Mouse (Mus musculus): ENCODE measurements around the gene Casc4. TPM values are rescaled to one million over a fixed set of nuclear protein-coding genes. Genes with fewer than 3 reads are reported as not detected.
"Not testable (repeated sequence)": the region's sequence is repeated elsewhere in the genome, so short reads cannot be mapped to it uniquely, and the experiment has no call there.

Gene Casc4
- polyA plus RNA-seq, 1 experiment from 2014 or later, result 33.1 TPM

DNA sequence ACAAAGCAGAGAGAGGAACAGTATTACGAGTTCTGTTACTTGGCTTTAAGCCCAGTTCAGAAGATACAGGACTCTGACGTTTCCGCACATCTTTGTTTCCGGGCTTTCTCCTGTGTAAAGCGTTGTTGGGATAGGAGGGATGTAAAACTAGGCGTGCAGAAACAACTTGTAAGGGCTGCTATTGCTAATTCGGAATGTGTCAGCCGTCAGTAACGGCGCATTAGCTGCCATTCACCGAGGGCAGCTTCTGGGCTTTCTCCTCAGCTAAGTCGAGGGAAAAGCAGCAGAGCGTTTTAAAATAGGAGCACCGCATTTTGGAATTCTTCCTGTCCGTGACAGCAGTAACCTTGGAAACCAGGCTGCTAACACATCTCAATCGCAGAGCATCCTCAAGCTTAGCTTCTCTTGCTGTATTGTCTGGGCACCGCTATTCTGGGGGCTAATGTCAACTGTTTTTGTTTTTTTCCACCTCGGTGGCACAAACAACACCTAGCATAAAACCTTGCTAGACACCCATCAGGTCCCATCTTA, 634 bp upstream of the Casc4 start:
- peak overlapping the region; percentile 71 for H3K4me2 ChIP-seq
- H3K27ac ChIP-seq, result peak overlapping the region; percentile 90
- H3K9ac ChIP-seq, result peak overlapping the region; percentile 78
- peaks cover 33% of the 10 kb centered on the region for H3K4me1 ChIP-seq
- under 1% methylated on average over 18 of the region's 18 CpGs for WGBS
- no peaks in the 10 kb centered on the region for H3K36me3 ChIP-seq (replicated peaks)
- peak; percentile 63 for ATAC-seq (replicated peaks)
- peak overlapping the region; percentile 77 for H3K4me3 ChIP-seq
- peaks cover 45% of the 10 kb centered on the region for H3K27me3 ChIP-seq (replicated peaks)
- H3K9me3 ChIP-seq, result no peaks in the 10 kb centered on the region

DNA sequence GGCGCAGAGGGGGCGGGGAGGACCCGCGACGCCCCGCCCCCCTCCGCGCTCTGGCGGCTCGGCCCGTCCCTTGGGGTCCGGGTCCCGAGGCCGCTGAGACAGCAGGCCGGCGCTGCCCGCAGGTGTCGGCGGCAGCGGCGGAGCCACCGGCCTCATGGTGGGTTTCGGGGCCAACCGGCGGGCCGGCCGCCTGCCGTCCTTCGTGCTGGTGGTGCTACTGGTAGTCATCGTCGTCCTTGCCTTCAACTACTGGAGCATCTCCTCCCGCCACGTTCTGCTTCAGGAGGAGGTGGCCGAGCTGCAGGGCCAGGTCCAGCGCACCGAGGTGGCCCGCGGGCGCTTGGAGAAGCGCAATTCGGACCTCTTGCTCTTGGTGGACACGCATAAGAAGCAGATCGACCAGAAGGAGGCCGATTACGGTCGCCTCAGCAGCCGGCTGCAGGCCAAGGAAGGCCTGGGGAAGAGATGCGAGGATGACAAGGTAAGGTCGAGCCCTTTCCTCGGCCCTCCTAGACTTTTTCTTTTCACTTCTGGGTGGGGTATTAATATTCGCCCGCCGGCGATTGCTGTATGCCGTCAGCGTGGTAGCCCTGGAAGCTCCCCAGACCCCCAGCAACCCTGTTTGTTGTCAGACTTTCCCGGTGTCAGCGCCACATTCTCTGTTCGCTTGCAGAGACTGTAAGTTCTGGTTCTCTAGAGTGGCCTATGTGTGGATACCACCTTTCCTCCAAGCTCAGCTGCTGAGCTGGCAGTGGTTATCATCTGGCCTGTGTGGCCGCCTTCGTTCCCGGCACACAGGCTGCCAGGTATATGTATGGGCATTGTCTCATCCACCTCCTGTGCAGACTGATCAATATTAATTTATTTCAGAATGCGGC, 520 bp downstream of the Casc4 start:
- H3K4me1 ChIP-seq, result peaks cover 33% of the 10 kb centered on the region
- peak overlapping the region; percentile 71 for H3K4me2 ChIP-seq
- peak; percentile 78 for ATAC-seq (replicated peaks)
- peak overlapping the region; percentile 90 for H3K27ac ChIP-seq
- peak overlapping the region; percentile 78 for H3K9ac ChIP-seq
- no peaks in the 10 kb centered on the region for H3K36me3 ChIP-seq (replicated peaks)
- H3K9me3 ChIP-seq, result no peaks in the 10 kb centered on the region
- peak overlapping the region; percentile 77 for H3K4me3 ChIP-seq
- H3K27me3 ChIP-seq (replicated peaks), result peaks cover 34% of the 10 kb centered on the region
- WGBS, result under 1% methylated on average over 55 of the region's 63 CpGs

DNA sequence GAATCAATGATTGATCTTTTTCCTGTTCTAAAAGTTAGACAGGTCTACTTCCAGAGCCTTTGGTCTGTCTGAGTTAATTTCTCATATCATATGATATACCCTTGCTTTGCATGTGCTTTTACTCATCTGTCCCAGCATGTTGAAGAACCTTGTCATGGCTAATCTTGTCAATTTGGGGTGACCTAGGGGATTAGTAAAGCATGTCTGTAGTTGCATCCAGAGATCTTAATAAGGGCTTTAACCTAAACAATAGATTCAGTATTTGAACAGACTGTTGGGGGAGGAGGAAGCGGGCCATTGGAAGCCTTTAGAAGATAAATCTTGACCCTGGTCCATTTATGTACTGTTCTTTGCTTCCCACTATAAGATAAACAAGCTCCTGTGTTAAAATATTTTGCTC, 12.7 kb downstream of the Casc4 start:
- Histone ChIP-seq H3K9ac (no peak overlapping the region), H3K4me2 (no peak overlapping the region), H3K36me3 (replicated peaks) (no peaks in the 10 kb centered on the region), H3K27ac (no peak overlapping the region), H3K27me3 (replicated peaks) (no peaks in the 10 kb centered on the region), H3K4me3 (no peak overlapping the region), H3K9me3 (no peaks in the 10 kb centered on the region), H3K4me1 (no peaks in the 10 kb centered on the region)
- no peak for ATAC-seq (replicated peaks)
- WGBS, result 74% methylated on average over 1 of the region's 1 CpGs

DNA sequence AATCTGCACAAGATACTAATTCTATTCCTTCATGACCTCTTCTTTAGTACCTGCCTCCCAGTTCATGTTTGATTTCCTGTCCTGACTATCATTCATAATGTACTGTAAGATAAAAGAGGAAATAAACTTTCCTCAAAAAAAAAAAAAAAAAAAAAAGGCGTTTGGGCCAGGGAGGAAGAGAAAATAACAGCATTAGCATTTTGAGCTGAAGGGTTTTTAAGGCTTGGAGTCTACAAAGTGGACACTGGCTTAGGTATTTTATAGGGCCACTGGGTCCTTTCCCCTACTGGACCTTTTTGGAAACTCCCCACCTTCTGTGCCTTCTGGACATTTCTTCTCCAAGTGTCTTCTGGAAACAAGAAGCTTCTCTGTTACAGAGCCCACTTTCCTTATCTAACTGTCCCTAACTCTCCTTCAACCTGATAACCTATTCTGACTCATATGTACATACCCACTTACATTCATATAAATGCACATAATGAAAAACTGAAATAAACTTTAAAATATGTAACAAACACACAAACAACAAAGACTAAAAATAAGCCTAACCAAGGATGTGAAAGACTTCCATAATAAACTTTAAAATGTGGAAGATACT, 18.8 kb downstream of the Casc4 start:
- H3K9me3 ChIP-seq, result no peaks in the 10 kb centered on the region
- ATAC-seq (replicated peaks), result no peak
- H3K36me3 ChIP-seq (replicated peaks), result no peaks in the 10 kb centered on the region
- WGBS, result 83% methylated on average over 1 of the region's 1 CpGs
- no peak overlapping the region for H3K4me3 ChIP-seq
- H3K4me2 ChIP-seq, result no peak overlapping the region
- H3K4me1 ChIP-seq, result no peaks in the 10 kb centered on the region
- H3K27ac ChIP-seq, result no peak overlapping the region
- no peaks in the 10 kb centered on the region for H3K27me3 ChIP-seq (replicated peaks)
- H3K9ac ChIP-seq, result no peak overlapping the region

DNA sequence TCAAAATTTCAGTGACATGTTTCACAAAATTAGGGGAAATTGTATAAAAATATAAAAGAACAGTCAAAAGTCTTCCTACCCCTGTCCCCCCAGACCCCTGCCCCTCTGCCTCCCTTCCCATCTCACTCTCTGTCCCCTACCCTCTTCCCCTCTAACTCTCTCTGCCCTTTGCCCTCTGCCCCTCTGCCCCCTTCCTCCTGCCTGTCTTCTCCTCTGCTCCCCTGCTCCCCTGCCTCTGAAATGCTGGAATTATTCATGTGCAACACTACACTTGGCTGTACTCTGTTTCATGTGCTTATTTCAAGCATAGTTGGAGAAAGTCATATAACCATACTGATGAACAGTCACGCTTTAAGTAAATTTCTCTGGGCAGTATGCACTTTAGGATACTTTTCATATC, 19.6 kb downstream of the Casc4 start:
- Histone ChIP-seq H3K9me3 (no peaks in the 10 kb centered on the region), H3K4me1 (no peaks in the 10 kb centered on the region), H3K9ac (no peak overlapping the region), H3K27ac (no peak overlapping the region), H3K4me3 (no peak overlapping the region), H3K36me3 (replicated peaks) (no peaks in the 10 kb centered on the region), H3K27me3 (replicated peaks) (no peaks in the 10 kb centered on the region), H3K4me2 (no peak overlapping the region)
- ATAC-seq (replicated peaks), result no peak
- WGBS, result 91% methylated on average over 1 of the region's 1 CpGs

DNA sequence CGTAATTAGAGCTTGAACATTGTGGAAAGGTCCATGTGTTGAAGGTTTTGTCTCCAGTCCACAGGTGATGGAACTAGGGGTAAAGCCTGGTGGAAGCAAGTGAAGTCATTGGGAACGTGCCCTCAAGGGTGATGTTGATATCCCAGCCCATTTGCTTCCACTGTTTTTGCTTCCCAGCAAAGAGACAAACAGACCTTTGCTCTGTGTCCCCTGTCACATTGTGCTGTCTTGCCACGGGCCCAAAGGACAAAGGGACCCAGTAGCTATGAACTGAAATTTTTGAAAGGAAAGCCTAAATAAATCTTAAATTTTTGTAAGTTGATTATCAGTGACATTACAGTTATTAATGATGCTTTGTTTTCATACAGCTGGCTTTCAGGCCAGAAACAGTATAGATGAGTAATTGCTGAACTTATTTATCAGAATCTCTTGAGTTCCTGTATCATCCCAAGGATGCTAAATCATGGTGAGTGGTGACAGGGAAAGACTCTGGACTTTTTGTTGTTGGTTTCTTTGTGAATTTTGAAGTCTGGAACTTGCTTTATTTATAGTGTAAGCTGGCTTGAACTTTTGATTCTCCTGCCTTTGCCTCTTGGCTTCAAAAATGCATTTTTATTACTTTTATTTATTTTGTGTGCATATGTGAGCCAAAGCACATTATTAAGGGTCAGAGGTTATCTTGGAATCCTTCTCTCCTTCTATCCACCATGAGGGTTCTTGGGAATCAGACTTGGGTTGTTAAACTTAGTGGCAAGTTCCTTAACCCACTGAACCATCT, 22.1 kb downstream of the Casc4 start:
- Histone ChIP-seq H3K4me1 (no peaks in the 10 kb centered on the region), H3K36me3 (replicated peaks) (no peaks in the 10 kb centered on the region), H3K27me3 (replicated peaks) (no peaks in the 10 kb centered on the region), H3K9me3 (no peaks in the 10 kb centered on the region), H3K4me2 (no peak overlapping the region), H3K27ac (no peak overlapping the region), H3K9ac (no peak overlapping the region), H3K4me3 (no peak overlapping the region)
- 91% methylated on average over 3 of the region's 3 CpGs for WGBS
- no peak for ATAC-seq (replicated peaks)

DNA sequence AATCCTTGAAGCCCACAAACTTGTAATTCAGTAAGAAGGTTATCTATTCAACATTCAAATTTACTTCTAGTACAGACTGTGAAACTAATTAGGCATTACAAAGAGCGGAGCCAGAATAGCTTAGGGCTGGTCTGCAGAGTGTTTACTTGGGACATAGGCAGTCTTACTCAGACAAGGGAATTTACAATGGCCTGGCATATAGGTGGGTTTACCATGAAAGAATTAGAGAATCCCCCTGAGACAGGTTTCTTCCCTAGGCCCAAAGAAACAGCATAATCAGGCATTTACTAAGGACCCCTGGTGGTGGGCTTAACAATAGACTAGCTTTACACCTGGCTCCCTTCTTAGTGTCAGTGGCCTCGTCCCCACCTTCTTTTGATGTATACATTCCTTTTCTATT, 28.5 kb downstream of the Casc4 start:
- 75% methylated on average over 2 of the region's 2 CpGs for WGBS
- no peaks in the 10 kb centered on the region for H3K36me3 ChIP-seq (replicated peaks)
- H3K9ac ChIP-seq, result no peak overlapping the region
- H3K4me3 ChIP-seq, result no peak overlapping the region
- no peak for ATAC-seq (replicated peaks)
- no peaks in the 10 kb centered on the region for H3K4me1 ChIP-seq
- H3K27ac ChIP-seq, result no peak overlapping the region
- H3K9me3 ChIP-seq, result no peaks in the 10 kb centered on the region
- no peak overlapping the region for H3K4me2 ChIP-seq
- no peaks in the 10 kb centered on the region for H3K27me3 ChIP-seq (replicated peaks)

DNA sequence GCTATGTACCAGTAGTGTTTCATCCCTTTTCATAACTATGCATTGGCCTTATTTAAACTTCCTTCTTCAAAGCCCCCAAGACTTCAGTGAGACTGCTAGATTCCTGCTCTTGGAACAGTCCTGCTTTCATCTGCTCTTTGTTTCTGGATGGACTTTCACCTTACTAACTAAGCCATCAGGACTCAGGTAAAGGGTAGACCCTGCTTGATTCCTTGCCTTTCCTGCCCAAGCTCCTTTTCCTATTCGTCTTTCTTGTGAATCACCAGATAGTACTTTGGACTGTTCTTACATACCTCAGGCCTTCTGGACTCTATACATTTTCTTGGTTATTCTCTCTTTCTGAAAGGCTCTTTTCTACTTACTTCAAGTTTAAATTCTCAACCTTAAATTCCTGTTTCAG, 30.1 kb downstream of the Casc4 start:
- no peaks in the 10 kb centered on the region for H3K9me3 ChIP-seq
- H3K4me2 ChIP-seq, result no peak overlapping the region
- no peak overlapping the region for H3K27ac ChIP-seq
- H3K9ac ChIP-seq, result no peak overlapping the region
- H3K4me1 ChIP-seq, result no peaks in the 10 kb centered on the region
- ATAC-seq (replicated peaks), result no peak
- no peak overlapping the region for H3K4me3 ChIP-seq
- H3K36me3 ChIP-seq (replicated peaks), result no peaks in the 10 kb centered on the region
- no peaks in the 10 kb centered on the region for H3K27me3 ChIP-seq (replicated peaks)
- WGBS, result 92% methylated on average over 1 of the region's 1 CpGs

DNA sequence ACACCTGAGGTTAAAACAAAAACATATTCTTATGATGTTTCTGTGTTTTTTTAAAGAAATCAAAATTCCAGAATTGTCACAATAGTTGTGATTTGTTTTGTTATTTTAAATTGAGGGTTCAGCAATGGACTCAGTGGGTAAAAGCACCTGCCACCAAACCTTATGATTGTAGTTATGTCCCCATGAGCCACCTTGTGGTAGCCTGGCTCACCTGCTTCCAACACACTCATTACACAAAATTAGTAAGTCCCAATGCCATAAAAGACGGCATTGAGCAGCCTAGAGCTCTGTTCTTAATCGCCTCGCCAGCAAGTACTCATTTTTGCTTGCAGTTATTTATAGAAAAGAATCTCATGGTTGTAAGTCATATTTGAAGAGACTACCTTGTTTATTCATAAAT, 43.2 kb downstream of the Casc4 start:
- Histone ChIP-seq H3K27ac (no peak overlapping the region), H3K9me3 (no peaks in the 10 kb centered on the region), H3K4me3 (no peak overlapping the region), H3K9ac (no peak overlapping the region), H3K36me3 (replicated peaks) (peaks cover 19% of the 10 kb centered on the region; the same call in 1 of the 2 replicates), H3K27me3 (replicated peaks) (no peaks in the 10 kb centered on the region), H3K4me1 (no peaks in the 10 kb centered on the region), H3K4me2 (no peak overlapping the region)
- WGBS, result 88% methylated on average over 3 of the region's 3 CpGs
- ATAC-seq (replicated peaks), result no peak

DNA sequence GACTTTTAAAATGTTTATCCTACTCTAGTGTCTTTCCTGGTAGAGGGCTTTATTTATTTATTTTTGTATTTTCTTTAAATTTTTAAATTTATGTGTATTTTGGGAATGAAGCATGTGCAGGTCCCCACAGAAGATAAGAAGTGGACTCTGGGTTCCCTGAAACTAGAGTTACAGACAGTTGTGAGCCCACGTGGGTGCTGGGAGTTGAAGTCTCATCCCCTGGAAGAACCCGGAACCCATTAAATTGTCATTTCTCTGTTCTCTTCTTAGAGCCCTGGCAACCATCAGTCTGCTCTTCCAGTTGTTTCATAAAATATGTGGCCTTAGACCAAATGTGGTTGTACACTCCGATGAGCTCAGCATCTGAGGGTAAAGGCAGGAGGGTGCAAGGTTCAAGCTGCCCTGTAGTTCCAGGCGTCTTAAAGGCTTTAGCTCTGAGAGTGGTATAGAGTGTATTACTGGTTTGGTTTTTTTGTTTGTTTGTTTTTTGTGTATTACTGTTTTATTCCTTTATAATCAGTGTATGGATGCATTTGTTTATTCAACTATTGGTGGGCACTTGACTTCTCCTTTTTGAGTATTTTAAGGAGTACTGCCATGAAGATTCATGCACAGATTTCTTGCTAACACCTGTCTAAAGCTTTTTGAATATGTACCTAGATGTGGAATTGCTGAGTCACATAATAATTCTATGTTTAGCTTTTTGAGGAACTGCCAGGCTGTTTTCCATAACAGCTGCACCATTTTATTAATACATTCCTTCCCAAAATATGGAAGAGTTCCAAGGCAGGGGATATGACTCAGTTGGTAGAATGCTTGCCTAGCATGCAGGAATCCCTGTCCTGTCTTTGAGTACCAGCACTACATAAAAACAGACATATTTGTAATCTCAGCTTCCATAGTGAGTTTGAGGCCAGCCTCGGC, 49.5 kb downstream of the Casc4 start:
- 90% methylated on average over 5 of the region's 5 CpGs for WGBS
- Histone ChIP-seq H3K9me3 (no peaks in the 10 kb centered on the region), H3K36me3 (replicated peaks) (peaks cover 10% of the 10 kb centered on the region; the same call in 1 of the 2 replicates), H3K4me3 (no peak overlapping the region), H3K4me2 (no peak overlapping the region), H3K27ac (no peak overlapping the region), H3K9ac (no peak overlapping the region), H3K27me3 (replicated peaks) (no peaks in the 10 kb centered on the region), H3K4me1 (no peaks in the 10 kb centered on the region)
- no peak for ATAC-seq (replicated peaks)

DNA sequence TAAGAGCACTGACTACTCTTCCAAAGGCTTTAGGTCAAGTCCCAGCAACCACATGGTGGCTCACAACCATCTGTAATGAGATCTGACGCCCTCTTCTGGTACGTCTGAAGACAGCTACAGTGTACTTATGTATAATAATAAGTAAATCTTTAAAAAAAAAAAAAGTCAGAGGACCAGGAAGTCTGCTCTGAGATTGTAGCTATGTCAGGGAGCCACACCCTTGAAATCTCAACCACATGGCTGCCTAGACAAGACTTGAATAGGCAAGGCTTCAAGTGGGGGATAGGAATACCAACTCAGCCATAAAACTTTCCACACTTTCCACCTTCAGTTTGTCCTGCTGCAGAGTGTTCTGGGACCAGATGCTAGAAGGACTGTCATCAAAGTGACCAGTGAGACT, 70.9 kb downstream of the Casc4 start:
- ATAC-seq (replicated peaks); H3K4me2 ChIP-seq; H3K27ac ChIP-seq; H3K9ac ChIP-seq; H3K9me3 ChIP-seq; H3K4me1 ChIP-seq; H3K36me3 ChIP-seq (replicated peaks); H3K4me3 ChIP-seq; H3K27me3 ChIP-seq (replicated peaks): not testable (repeated sequence)
- 77% methylated on average over 2 of the region's 2 CpGs for WGBS
